Mouse (Mus musculus): ENCODE results near the gene Wwc1. TPM values are rescaled to one million over a fixed set of nuclear protein-coding genes. Genes with fewer than 3 reads are reported as not detected.

Wwc1 gene
- total RNA-seq, 2 experiments from 2014 or later = 0.07 to 0.25 TPM

- no peak for DNase-seq (ENCODE audit: low spot score)
These were observed 46.8 kb downstream of the Wwc1 start for GRCm38 (mm10) chr11:35933402-35934085.

GRCm38 (mm10) chr11:35932121-35932885, 48.0 kb downstream of the Wwc1 start:
- no peak for DNase-seq (ENCODE audit: low spot score)

GRCm38 (mm10) chr11:35930511-35931060, 49.7 kb downstream of the Wwc1 start:
- no peak for DNase-seq (ENCODE audit: low spot score)

GRCm38 (mm10) chr11:35928453-35928852, 51.9 kb downstream of the Wwc1 start:
- no peak for DNase-seq (ENCODE audit: low spot score)

GRCm38 (mm10) chr11:35927309-35927708, 53.0 kb downstream of the Wwc1 start:
- no peak for DNase-seq (ENCODE audit: low spot score)

GRCm38 (mm10) chr11:35925592-35925991, 54.7 kb downstream of the Wwc1 start:
- no peak for DNase-seq (ENCODE audit: low spot score)

- DNase-seq (ENCODE audit: low spot score) = no peak
These were observed 58.0 kb downstream of the Wwc1 start for GRCm38 (mm10) chr11:35922205-35922873.

GRCm38 (mm10) chr11:35920776-35921175, 59.6 kb downstream of the Wwc1 start:
- no peak for DNase-seq (ENCODE audit: low spot score)

- DNase-seq (ENCODE audit: low spot score) = no peak
These were observed 60.3 kb downstream of the Wwc1 start for GRCm38 (mm10) chr11:35919856-35920503.

GRCm38 (mm10) chr11:35919383-35919782, 60.9 kb downstream of the Wwc1 start:
- DNase-seq (ENCODE audit: low spot score) = no peak

- no peak for DNase-seq (ENCODE audit: low spot score)
These were observed 63.7 kb downstream of the Wwc1 start for GRCm38 (mm10) chr11:35916466-35917185.

- DNase-seq (ENCODE audit: low spot score) = no peak
These were observed 64.8 kb downstream of the Wwc1 start for GRCm38 (mm10) chr11:35915546-35915945.

- DNase-seq (ENCODE audit: low spot score) = no peak
These were observed 66.8 kb downstream of the Wwc1 start for GRCm38 (mm10) chr11:35913418-35914044.

GRCm38 (mm10) chr11:35904955-35905550, 75.3 kb downstream of the Wwc1 start:
- no peak for DNase-seq (ENCODE audit: low spot score)

GRCm38 (mm10) chr11:35903079-35903478, 77.2 kb downstream of the Wwc1 start:
- DNase-seq (ENCODE audit: low spot score) = no peak

GRCm38 (mm10) chr11:35899946-35900345, 80.4 kb downstream of the Wwc1 start:
- DNase-seq (ENCODE audit: low spot score) = no peak

- no peak for DNase-seq (ENCODE audit: low spot score)
These were observed 86.9 kb downstream of the Wwc1 start for GRCm38 (mm10) chr11:35893454-35893853.

- DNase-seq (ENCODE audit: low spot score) = no peak
These were observed 87.3 kb downstream of the Wwc1 start for GRCm38 (mm10) chr11:35893018-35893421.

GRCm38 (mm10) chr11:35892293-35892692, 88.0 kb downstream of the Wwc1 start:
- DNase-seq (ENCODE audit: low spot score) = no peak

GRCm38 (mm10) chr11:35888790-35889189, 91.5 kb downstream of the Wwc1 start:
- no peak for DNase-seq (ENCODE audit: low spot score)
